Mouse (Mus musculus): ENCODE measurements at regions not wholly inside any gene's neighbourhood (a gene's known extent, or its start where the extent isn't known, plus 50 kb on each side); places are given as distances from the start of the nearest gene placed in this dataset.
"Not testable (repeated sequence)": the region's sequence is repeated elsewhere in the genome, so short reads cannot be mapped to it uniquely, and the experiment has no call there.

DNA sequence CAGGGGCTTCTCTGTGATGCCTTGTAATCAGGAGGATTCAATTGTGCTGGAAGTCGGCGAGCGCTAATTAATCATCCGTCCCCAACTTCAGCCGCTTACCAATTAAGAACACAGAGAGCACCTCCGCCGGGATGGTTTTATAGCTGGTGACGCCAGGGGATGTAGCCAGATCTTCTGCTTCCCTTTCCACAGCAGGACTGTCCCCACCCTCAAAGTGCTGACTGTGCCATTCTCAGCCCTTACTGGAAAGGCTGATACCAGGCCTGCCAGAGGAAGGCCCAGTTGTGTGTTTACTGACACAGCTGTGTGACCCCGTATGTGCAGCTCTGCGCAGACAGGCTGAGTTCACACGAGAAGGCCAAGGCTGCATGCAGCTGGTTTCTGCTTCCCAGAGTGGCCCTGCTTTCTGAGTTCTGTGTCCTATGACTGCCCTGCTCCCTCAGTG is 59.9 kb upstream of the Bend4 start:
- no peak for DNase-seq

DNA sequence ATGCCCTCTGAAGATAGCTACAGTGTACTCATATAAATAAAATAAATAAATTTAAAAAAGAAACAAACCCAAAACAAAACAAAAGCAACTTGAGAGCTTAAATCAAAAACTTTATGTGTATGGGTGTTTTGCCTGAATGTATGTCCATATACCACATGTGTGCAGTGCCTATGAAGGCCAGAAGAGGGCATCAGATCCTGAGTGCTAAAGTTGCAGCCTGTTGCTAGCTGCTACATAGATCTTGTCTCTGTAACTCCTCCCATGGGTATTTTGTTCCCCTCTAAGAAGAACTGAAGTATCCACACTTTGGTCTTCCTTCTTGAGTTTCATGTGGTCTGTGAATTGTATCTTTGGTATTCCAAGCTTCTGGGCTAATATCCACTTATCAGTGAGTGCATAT is 62.6 kb upstream of the Bend4 start:
- not testable (repeated sequence) for DNase-seq

DNA sequence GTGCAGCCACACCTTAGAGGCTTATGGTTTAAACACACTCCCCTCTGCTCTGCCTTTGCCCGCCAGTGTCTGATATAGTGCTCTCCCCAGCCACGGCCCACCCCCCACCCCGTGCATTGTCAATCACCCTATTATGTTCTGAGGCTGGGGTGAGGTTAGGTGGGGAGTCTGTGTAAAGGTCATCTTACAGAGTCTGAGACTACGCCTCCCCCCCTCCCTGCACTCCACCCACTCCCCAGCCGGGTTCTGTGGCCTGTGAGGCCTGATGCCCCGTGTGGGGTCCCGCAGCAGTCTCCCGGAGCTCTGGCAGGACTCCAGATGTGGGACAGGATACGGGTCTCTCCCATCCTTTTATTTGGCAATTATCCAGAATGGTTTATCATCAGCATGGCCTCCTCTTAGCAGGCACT is 64.8 kb upstream of the Bend4 start:
- no peak for DNase-seq

DNA sequence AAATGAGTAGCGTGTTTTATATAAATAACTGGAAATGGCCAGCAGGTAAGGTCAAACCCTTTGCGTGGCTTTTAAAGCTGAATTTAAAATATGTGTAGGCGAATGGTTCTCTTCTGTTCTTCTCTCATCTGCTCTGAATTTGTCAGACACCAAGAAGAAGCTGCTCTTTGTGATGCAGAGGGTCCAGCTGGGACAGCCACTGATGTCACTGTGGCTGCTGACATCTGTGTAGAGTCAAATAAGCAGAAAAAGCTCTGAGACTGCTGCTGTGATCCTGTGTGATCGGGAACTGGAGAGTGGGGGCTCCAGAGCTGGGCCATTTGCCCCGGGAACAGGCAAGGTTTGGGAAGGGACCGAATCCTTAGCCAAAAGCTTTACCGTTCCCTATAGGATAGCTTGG is 68.6 kb upstream of the Bend4 start:
- no peak for DNase-seq

DNA sequence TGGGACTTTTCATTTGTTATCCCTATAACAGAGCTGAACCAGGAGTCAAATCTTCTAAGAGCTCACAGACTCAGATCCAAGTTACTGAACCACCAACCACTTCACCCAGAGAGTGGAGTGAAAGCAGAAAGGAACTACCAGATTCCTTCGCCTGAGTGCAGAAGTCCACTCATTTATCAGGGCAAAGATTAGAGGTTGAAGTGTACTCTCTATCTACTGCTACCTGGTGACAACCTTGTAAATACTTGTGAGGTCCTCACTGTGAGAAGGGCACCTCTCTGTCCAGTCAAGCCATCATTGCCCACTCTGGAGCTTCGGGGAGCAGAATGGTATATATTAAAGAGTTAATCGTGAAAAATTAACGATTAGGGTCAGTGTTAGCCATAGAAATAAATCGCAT is 87.4 kb upstream of the Shisa3 start:
- no peak for DNase-seq

DNA sequence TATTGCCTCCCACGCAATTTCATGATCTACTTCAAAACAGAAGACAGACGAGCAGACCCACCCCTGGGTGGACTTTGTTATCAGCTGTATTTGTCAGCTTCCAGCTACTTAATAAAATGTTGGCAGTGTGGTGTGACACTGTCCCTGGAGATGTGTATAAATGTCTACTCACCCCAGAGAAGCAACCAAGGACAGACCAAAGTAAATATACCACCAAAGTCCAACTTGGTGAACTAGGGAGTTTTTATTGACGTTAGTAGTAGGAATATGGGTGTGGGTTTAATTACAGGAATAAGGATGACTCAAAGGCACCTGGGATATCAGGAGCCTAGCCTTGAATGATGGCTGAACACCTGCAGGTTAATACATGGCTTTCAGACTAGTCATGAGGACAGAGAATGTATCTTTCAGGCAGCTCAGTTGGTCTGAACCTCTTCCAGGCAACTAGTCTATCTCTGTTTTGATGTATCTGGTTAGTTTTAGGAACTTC is 86.2 kb upstream of the Shisa3 start:
- DNase-seq: no peak

DNA sequence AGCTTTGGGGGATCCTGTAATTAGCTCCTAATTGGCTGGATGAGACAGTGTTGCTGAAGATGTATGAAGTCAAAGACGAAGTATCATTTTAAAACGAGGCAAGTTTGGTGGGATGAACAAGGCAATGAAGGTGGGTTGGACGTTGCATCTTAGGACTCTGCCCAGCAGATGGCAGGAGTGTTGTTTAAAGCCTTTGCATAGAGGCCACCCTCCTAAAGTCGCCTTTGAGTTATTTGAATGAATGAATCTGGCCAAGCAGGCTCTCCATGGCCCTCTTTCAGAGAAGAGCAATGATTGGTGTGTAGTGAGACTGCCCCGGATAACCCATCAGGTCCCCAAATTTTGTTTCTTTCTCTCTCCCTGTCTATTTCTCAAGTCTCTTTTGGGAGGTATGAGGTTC is 77.5 kb upstream of the Shisa3 start:
- peak; percentile 11 for DNase-seq

DNA sequence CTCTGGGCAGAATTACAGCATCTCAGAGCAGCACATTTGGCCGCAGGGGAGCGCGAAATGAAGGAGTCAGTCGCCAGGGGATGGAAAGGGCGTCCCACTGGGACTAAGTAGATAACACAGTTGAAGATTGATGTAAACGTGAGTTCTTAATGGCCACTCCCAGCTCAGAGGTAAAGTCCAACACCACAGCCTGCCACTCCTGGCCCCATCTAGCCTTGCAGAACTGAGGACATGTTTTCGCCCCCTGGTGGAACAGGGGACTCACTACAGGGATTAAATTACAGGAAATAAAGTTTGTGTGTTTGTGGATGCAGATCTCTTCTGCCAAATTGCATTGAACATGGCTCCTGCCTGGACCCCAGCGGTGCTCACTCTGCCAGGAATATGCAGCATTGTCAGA is 76.7 kb upstream of the Shisa3 start:
- peak; percentile 9 for DNase-seq

DNA sequence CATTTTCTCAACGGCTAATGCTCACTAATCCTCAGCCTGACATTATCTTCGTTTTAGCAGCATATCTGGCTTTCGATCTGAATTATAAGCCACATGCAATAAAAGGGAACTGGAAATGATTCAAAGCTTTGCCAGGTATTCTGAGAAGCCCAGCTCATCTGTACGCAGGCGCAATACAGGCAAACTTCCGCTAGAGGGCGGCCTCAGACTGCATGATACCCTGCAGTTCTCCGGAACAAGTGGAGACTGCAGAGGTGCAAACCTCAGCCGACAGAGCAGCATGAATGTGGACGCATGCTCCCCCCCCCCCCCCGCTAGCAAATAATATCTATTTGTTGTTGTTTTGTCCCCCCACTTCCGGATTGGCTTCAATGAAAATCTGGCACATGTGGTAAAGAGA is 75.3 kb upstream of the Shisa3 start:
- DNase-seq: peak; percentile 86

DNA sequence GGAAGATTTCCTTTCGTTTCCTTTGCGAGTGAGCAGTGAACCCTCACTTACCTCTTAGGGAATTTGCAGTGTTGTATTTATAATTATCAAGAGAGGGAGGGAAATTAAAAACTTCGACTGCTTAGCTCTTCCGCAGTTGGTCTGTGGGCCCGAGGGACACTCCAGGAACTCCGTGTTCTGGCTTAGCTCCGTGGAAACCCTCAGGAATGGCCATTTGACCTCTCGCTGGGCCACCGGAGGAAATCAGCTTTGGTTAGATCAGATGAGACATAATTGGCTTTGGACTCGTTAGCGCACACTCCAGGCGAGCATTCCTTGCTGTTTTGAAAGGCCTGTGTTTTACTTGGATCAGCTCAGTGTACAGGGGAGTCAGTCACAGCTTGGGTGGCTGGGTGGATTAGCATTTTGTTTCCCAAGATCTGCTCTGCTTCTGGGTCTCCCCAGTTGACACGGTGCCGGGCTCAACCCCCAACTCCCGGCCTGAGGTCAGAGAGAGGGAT is 74.9 kb upstream of the Shisa3 start:
- DNase-seq: peak; percentile 7

DNA sequence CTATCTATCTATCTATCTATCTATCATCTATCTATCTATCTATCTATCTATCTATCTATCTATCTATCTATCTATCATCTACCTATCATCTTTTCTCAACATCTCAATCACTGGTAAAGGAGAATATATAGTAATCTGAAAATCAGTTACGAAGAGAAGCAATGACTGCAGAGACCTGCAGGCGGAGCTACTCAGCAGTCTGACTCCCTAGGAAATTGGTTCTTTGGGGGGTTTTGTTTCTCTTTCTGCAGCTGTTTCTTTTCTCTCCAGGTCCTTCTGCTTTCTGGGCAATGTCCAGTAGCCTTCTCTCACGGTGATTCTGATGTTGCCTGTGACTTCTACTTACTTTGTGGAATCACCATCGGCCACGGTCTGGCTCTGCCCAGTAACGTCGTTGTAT is 73.6 kb upstream of the Shisa3 start:
- no peak for DNase-seq

DNA sequence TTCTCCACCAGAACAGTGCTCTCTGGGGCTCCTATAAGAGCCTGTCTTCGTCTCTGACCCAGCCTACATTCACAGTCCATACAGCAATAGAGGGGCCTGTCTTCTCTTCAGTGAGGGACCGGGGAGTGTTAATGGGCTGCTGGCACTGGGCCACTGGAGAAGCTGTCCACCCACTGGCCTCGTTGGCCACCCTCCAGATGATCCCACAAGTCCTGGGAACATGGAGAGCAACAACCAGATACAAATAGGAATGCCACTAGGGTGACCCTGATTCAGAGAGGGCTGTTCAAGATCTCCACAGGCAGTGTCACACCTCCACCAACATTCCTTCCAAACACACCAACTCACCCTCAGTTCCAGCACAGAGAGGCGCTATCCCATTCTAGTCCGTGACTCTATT is 69.7 kb upstream of the Shisa3 start:
- peak; percentile 12 for DNase-seq

DNA sequence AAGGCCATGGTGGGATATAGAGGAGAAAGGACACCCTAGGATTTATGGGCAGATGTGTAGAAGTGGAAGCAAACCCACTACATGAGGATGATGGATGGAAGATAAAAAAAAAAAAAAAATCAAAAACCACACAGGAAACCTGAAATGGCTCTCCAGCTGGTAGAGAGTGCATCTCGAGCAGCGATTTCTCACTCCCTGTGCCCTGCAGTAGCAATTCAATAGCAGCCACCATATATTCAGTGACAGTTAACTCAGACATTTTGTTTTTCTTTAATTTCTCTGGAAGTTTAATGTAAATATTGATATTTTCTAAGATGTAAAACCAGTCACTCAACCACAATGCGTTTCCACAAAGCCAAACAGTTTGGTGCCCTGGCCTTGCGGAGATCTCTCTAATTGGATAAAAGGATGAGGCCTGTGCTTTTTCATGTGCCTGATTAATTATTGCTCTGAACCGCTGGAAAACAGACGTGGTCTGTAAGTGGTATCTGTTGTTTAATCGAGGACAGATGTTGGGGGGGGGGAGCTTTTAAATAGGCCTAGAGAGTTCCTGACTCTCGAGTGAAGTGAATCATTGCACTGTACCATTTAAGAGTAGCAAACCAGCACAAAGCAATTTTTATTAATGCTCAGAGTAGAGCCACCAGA is 68.0 kb upstream of the Shisa3 start:
- DNase-seq: no peak

DNA sequence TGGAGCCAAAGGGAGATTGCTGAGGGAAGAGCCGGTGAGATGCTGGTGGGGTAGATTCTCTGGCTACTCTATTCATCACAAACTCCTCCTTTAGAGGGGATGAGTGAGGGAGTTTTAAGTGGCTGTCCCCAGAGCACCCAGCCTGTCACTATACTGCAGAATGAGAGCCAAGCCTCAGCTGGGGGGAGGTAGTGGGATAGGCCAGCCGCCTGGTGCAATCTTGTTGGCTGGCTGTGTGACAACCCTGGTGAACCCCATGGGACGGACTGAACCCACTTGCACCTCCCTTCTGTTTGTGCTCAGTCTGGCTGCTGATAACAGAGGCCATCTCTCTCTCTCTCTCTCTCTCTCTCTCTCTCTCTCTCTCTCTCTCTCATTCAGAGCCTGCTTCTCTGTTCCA is 65.8 kb upstream of the Shisa3 start:
- DNase-seq: no peak

DNA sequence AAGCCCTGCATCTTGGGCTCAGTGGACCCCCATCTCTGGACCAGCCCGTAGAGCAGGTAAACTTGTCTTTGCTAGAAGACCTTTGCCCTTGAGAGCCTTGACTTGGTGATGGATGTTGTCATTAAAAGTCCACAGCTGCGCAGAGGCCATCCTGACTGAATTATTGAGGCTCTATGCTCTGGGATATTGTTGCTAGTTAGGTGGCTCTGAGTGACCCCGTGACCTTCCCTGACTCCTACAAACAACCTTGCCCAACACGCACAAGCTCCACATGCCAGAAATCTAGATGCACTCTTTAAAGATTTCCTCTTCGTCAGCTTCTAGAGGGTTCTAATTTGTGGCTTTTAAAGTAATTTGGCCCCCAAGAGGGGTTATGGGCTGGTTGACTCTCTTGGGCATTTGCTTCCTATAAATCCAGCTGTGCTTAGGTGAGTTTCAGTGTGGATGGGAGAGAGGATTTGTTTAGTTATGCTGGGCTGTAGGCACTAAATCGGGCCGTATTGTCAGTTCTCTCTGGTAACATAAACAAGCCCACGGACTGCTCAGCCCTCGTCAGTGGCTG is 63.6 kb upstream of the Shisa3 start:
- no peak for DNase-seq

DNA sequence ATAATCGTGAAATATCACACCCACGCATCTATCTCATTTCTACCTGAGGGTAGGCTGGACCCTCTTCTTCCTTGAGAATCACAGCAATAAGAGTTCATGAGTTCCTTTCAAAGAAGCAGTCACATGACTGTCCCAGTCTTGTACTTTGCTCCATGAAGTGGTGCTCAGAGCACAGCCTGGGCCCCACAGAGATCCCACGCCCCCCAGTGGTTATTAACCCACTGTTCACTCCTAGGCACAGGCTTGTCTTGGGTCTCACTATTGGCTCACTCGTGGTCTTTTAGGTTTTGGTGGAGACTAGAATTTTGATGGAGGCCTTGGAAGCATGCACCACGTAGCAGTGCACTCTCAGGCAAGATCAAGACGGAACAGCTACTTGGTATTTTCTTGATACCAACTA is 57.4 kb upstream of the Shisa3 start:
- no peak for DNase-seq

DNA sequence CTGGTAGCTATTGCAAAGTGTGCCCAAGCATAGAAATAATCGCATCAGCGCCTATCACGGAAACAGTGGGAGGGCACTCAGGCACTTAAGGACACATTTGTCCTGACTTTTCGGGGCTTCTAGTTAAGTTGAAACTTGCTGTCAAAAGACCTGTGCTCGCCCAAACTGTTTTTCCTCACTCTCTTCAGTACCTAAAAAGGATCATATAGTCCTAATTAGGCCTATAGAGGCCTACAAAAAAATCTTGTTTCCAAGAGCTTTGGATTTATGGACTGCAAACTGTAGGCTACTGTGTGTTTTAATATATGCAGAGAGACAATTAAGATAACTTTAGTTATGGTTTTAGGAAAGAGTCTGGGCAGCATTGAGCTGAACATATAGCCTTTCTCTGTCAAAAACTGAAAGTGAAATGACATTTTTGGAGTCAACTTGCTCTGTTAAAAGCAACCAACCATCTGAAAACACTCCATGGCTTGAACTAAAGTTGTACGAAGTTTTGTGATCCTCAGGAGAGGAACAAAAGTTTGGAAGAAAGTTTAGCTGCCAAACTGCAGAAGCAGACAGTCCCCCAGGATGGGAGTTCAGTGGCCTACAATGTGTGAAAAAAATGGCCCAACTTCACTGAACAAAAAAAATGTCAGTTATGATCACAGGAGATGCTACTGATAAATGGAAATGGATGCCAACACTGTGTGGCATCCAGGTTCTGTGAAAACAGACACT is 55.9 kb upstream of the Shisa3 start:
- no peak for DNase-seq

DNA sequence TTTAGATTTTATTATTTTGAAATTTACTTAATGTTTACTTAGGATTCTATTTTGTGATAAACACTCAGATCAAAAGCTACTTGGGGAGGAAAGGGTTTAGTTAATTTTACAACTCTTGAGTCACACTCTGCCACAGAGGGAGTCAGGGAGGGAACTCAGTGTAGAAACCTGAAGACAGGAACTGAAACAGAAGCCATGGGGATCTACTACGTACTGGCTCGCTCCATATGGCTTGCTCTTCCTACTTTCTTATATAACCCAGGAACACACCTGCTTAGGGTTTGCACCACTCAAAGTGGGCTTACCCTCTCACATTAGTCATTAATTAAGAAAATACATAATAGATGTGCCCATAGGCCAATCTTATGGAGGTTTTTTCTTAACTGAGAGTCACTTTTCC is 54.8 kb upstream of the Shisa3 start:
- DNase-seq: no peak

Measured in right cerebral cortex, postnatal 14 days (tissue).